Mouse (Mus musculus): Measurements from ENCODE around the gene Nfrkb.

The Nfrkb gene

GRCm38 (mm10) chr9:31400441-31400840 lies 14.4 kb downstream of the Nfrkb start:
- TF ChIP-seq CTCF (conservative IDR thresholded peaks at IDR 0.05; ENCODE audit: low read length) (peak; percentile 89), POU5F1 (IDR thresholded peaks at IDR 0.05; ENCODE audit: borderline replicate concordance, low read length) (no peak)
- Histone ChIP-seq H3K9me3 (ENCODE audit: low read length) (no peaks in the 10 kb centered on the region), H3K4me1 (replicated peaks; ENCODE audit: low read depth, low read length) (peaks cover 8% of the 10 kb centered on the region; the same call in 1 of the 2 replicates), H3K27me3 (ENCODE audit: insufficient read depth, low read length) (no peaks in the 10 kb centered on the region), H3K4me3 (replicated peaks; ENCODE audit: low read length) (no peak overlapping the region), H3K36me3 (ENCODE audit: insufficient read depth, low read length) (peaks cover 98% of the 10 kb centered on the region)

GRCm38 (mm10) chr9:31404311-31404710 lies 18.3 kb downstream of the Nfrkb start:
- peaks cover 12% of the 10 kb centered on the region for H3K4me1 ChIP-seq (replicated peaks; ENCODE audit: low read depth, low read length)
- peaks cover 89% of the 10 kb centered on the region for H3K36me3 ChIP-seq (ENCODE audit: insufficient read depth, low read length)
- TF ChIP-seq POU5F1 (IDR thresholded peaks at IDR 0.05; ENCODE audit: borderline replicate concordance, low read length) = no peak
- no peak for TF ChIP-seq NANOG (IDR thresholded peaks at IDR 0.05; ENCODE audit: borderline replicate concordance, low read length)
- no peak for TF ChIP-seq CTCF (conservative IDR thresholded peaks at IDR 0.05; ENCODE audit: low read length)
- H3K4me3 ChIP-seq (replicated peaks; ENCODE audit: low read length) = no peak overlapping the region
- H3K9me3 ChIP-seq (ENCODE audit: low read length) = no peaks in the 10 kb centered on the region
- no peaks in the 10 kb centered on the region for H3K27me3 ChIP-seq (ENCODE audit: insufficient read depth, low read length)

DNA sequence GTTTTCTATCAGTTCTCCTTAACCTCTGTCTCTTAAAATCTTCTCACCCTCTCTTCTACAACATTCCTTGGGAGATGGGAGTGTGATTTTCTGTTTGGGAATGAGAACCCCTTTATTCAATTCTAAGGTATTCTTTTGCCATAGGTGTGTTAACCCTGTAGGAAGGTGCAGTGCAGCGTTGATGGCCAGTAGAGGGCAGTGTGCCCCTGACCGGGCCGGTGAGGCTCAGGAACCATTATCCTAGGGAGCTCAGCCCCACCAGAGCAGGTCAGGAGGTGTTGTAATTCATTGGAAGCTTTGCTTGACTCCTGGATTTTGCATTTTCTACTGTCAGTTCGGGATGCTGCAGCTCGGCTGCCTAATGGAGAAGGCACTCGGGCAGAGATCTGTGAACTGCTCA lies 19.2 kb downstream of the Nfrkb start:
- peaks cover 90% of the 10 kb centered on the region for H3K36me3 ChIP-seq (ENCODE audit: insufficient read depth, low read length)
- H3K4me1 ChIP-seq (replicated peaks; ENCODE audit: low read depth, low read length) = peaks cover 17% of the 10 kb centered on the region
- no peaks in the 10 kb centered on the region for H3K27me3 ChIP-seq (ENCODE audit: insufficient read depth, low read length)
- TF ChIP-seq POU5F1 (IDR thresholded peaks at IDR 0.05; ENCODE audit: borderline replicate concordance, low read length) = no peak
- TF ChIP-seq CTCF (conservative IDR thresholded peaks at IDR 0.05; ENCODE audit: low read length) = peak; percentile 96
- H3K4me3 ChIP-seq (replicated peaks; ENCODE audit: low read length) = no peak overlapping the region
- H3K9me3 ChIP-seq (ENCODE audit: low read length) = no peaks in the 10 kb centered on the region

GRCm38 (mm10) chr9:31412165-31412564 lies 26.2 kb downstream of the Nfrkb start:
- no peak for TF ChIP-seq CTCF (conservative IDR thresholded peaks at IDR 0.05; ENCODE audit: low read length)
- no peak for TF ChIP-seq POU5F1 (IDR thresholded peaks at IDR 0.05; ENCODE audit: borderline replicate concordance, low read length)
- TF ChIP-seq NANOG (IDR thresholded peaks at IDR 0.05; ENCODE audit: borderline replicate concordance, low read length) = no peak
- no peaks in the 10 kb centered on the region for H3K27me3 ChIP-seq (ENCODE audit: insufficient read depth, low read length)
- H3K36me3 ChIP-seq (ENCODE audit: insufficient read depth, low read length) = peaks cover 97% of the 10 kb centered on the region
- peaks cover 17% of the 10 kb centered on the region for H3K4me1 ChIP-seq (replicated peaks; ENCODE audit: low read depth, low read length)
- H3K9me3 ChIP-seq (ENCODE audit: low read length) = no peaks in the 10 kb centered on the region
- no peak overlapping the region for H3K4me3 ChIP-seq (replicated peaks; ENCODE audit: low read length)

DNA sequence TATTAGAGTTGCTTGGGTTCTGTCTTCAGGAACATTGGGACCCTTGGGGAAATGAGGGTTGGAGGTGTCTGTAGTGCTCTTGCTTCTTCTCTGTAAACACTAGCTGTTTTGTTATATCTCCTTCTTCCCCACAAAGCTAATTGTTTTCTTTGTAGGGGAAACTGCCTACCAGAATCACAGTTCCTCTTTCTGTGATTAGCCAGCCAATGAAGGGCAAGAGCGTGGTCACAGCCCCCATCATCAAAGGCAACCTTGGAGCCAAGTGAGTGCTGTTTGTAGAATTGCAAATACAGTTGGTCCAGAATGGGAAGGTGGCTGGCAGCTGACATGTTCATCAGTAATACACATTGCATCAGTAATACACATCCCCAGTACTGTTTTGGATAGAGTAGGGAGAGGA lies 32.8 kb downstream of the Nfrkb start:
- Histone ChIP-seq H3K4me3 (replicated peaks; ENCODE audit: low read length) (no peak overlapping the region), H3K9me3 (ENCODE audit: low read length) (no peaks in the 10 kb centered on the region), H3K4me1 (replicated peaks; ENCODE audit: low read depth, low read length) (peaks cover 8% of the 10 kb centered on the region), H3K36me3 (ENCODE audit: insufficient read depth, low read length) (peaks cover 85% of the 10 kb centered on the region), H3K27me3 (ENCODE audit: insufficient read depth, low read length) (no peaks in the 10 kb centered on the region)
- no peak for TF ChIP-seq POU5F1 (IDR thresholded peaks at IDR 0.05; ENCODE audit: borderline replicate concordance, low read length)
- TF ChIP-seq NANOG (IDR thresholded peaks at IDR 0.05; ENCODE audit: borderline replicate concordance, low read length) = no peak
- no peak for TF ChIP-seq CTCF (conservative IDR thresholded peaks at IDR 0.05; ENCODE audit: low read length)

- no peaks in the 10 kb centered on the region for H3K9me3 ChIP-seq (ENCODE audit: low read length)
- H3K4me3 ChIP-seq (replicated peaks; ENCODE audit: low read length) = no peak overlapping the region
- H3K4me1 ChIP-seq (replicated peaks; ENCODE audit: low read depth, low read length) = peaks cover 8% of the 10 kb centered on the region
- TF ChIP-seq CTCF (conservative IDR thresholded peaks at IDR 0.05; ENCODE audit: low read length) (no peak), NANOG (IDR thresholded peaks at IDR 0.05; ENCODE audit: borderline replicate concordance, low read length) (no peak), POU5F1 (IDR thresholded peaks at IDR 0.05; ENCODE audit: borderline replicate concordance, low read length) (no peak)
- peaks cover 53% of the 10 kb centered on the region for H3K36me3 ChIP-seq (ENCODE audit: insufficient read depth, low read length)
- H3K27me3 ChIP-seq (ENCODE audit: insufficient read depth, low read length) = no peaks in the 10 kb centered on the region
Observed at GRCm38 (mm10) chr9:31422143-31422542, 36.2 kb downstream of the Nfrkb start.

GRCm38 (mm10) chr9:31428971-31429370 lies 43.0 kb downstream of the Nfrkb start:
- Histone ChIP-seq H3K36me3 (ENCODE audit: insufficient read depth, low read length) (no peaks in the 10 kb centered on the region; the same call in 1 of the 2 replicates), H3K9me3 (ENCODE audit: low read length) (no peaks in the 10 kb centered on the region), H3K4me3 (replicated peaks; ENCODE audit: low read length) (no peak overlapping the region), H3K4me1 (replicated peaks; ENCODE audit: low read depth, low read length) (peaks cover 26% of the 10 kb centered on the region), H3K27me3 (ENCODE audit: insufficient read depth, low read length) (no peaks in the 10 kb centered on the region)
- TF ChIP-seq POU5F1 (IDR thresholded peaks at IDR 0.05; ENCODE audit: borderline replicate concordance, low read length) (no peak), CTCF (conservative IDR thresholded peaks at IDR 0.05; ENCODE audit: low read length) (no peak), NANOG (IDR thresholded peaks at IDR 0.05; ENCODE audit: borderline replicate concordance, low read length) (no peak)

DNA sequence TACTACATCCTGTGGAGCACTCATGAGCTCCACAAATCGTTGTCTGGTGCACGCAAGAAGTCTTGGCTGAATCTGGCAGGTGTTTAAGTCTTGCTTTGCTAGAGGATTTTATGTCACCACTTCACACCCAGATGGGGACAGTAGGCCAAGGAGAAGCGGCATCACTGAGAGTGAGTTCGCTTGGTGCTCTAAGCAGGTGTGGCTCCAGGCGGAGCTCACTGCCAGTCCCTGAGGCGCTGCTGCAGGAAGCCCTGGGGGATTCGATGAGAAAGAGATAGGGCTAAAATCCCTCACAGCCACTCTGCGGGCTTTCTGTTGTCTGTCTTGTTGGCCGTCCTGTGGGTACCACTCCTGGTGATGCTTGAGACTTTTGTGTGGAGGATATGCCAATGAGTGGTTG lies 44.0 kb downstream of the Nfrkb start:
- Histone ChIP-seq H3K36me3 (ENCODE audit: insufficient read depth, low read length) (no peaks in the 10 kb centered on the region), H3K9me3 (ENCODE audit: low read length) (no peaks in the 10 kb centered on the region), H3K4me3 (replicated peaks; ENCODE audit: low read length) (no peak overlapping the region), H3K27me3 (ENCODE audit: insufficient read depth, low read length) (no peaks in the 10 kb centered on the region), H3K4me1 (replicated peaks; ENCODE audit: low read depth, low read length) (peaks cover 32% of the 10 kb centered on the region)
- TF ChIP-seq NANOG (IDR thresholded peaks at IDR 0.05; ENCODE audit: borderline replicate concordance, low read length) = no peak
- no peak for TF ChIP-seq CTCF (conservative IDR thresholded peaks at IDR 0.05; ENCODE audit: low read length)

- no peaks in the 10 kb centered on the region for H3K27me3 ChIP-seq (ENCODE audit: insufficient read depth, low read length)
- H3K4me3 ChIP-seq (replicated peaks; ENCODE audit: low read length) = no peak overlapping the region
- H3K4me1 ChIP-seq (replicated peaks; ENCODE audit: low read depth, low read length) = peaks cover 47% of the 10 kb centered on the region
- no peaks in the 10 kb centered on the region for H3K36me3 ChIP-seq (ENCODE audit: insufficient read depth, low read length)
- H3K9me3 ChIP-seq (ENCODE audit: low read length) = no peaks in the 10 kb centered on the region
- TF ChIP-seq NANOG (IDR thresholded peaks at IDR 0.05; ENCODE audit: borderline replicate concordance, low read length) = no peak
- no peak for TF ChIP-seq CTCF (conservative IDR thresholded peaks at IDR 0.05; ENCODE audit: low read length)
Observed at GRCm38 (mm10) chr9:31431751-31432150, 45.8 kb downstream of the Nfrkb start.
